Mouse (Mus musculus): Measurements from ENCODE around the gene Grin3b. TPM values are rescaled to one million over a fixed set of nuclear protein-coding genes. Genes with fewer than 3 reads are reported as not detected.

Gene Grin3b
- total RNA-seq, 2 experiments from 2014 or later: 0.19 TPM; not detected in 1

Other genes with a start within 250 kb of the Grin3b start
- 10 to 100 TPM; 53.0 to 59.0 TPM for gene Polrmt, start 224.1 kb upstream of the Grin3b start, total RNA-seq (2021)
- under 1 TPM in 1 of 2 experiments, not detected in 1; 0.13 TPM for gene Fgf22, start 215.6 kb upstream of the Grin3b start, total RNA-seq (2021)
- 10 to 100 TPM; 47.4 to 51.1 TPM for gene Rnf126, start 203.8 kb upstream of the Grin3b start, total RNA-seq (2021)
- 10 to 100 TPM; 11.0 to 28.5 TPM for gene Fstl3, start 193.4 kb upstream of the Grin3b start, total RNA-seq (2021)
- not detected for gene Prss57, start 179.8 kb upstream of the Grin3b start, total RNA-seq (2021)
- gene Palm, start 177.1 kb upstream of the Grin3b start, total RNA-seq (2021): 10 to 100 TPM; 59.4 to 62.2 TPM
- under 1 TPM; 0.60 to 0.74 TPM for gene Misp, start 149.7 kb upstream of the Grin3b start, total RNA-seq (2021)
- gene Ptbp1, start 116.3 kb upstream of the Grin3b start, total RNA-seq (2021): 100 to 1,000 TPM; 301 to 357 TPM
- 1 to 10 TPM in 1 of 2 experiments, not detected in 1; 1.1 TPM for gene Prtn3, start 96.2 kb upstream of the Grin3b start, total RNA-seq (2021)
- gene Plppr3, start 96.1 kb upstream of the Grin3b start, total RNA-seq (2021): 1 to 10 TPM; 1.4 to 2.8 TPM
- not detected for gene Elane, start 84.5 kb upstream of the Grin3b start, total RNA-seq (2021)
- gene Cfd, start 79.9 kb upstream of the Grin3b start, total RNA-seq (2021): 1,000 to 10,000 TPM; 1,757 to 2,495 TPM
- gene Med16, start 61.8 kb upstream of the Grin3b start, total RNA-seq (2021): 10 to 100 TPM; 32.7 to 40.7 TPM
- not detected for gene Gm26602, start 59.9 kb upstream of the Grin3b start, total RNA-seq (2021)
- gene Kiss1r, start 53.7 kb upstream of the Grin3b start, total RNA-seq (2021): 1 to 10 TPM; 1.0 to 2.2 TPM
- gene R3hdm4, start 49.5 kb upstream of the Grin3b start, total RNA-seq (2021): 100 to 1,000 TPM in 1 of 2 experiments, 10 to 100 TPM in 1; 92.0 to 107 TPM
- gene Arid3a, start 43.7 kb upstream of the Grin3b start, total RNA-seq (2021): 1 to 10 TPM; 3.6 to 4.3 TPM
- gene Wdr18, start 10.6 kb upstream of the Grin3b start, total RNA-seq (2021): 10 to 100 TPM; 37.2 to 40.1 TPM
- 100 to 1,000 TPM; 140 to 144 TPM for gene Tmem259, start 13.6 kb downstream of the Grin3b start, total RNA-seq (2021)
- 10 to 100 TPM; 28.5 to 49.0 TPM for gene Cnn2, start 17.9 kb downstream of the Grin3b start, total RNA-seq (2021)
- gene Abca7, start 25.8 kb downstream of the Grin3b start, total RNA-seq (2021): 10 to 100 TPM; 20.6 to 22.3 TPM
- gene Arhgap45, start 45.9 kb downstream of the Grin3b start, total RNA-seq (2021): 1 to 10 TPM; 5.5 to 7.3 TPM
- gene Polr2e, start 69.1 kb downstream of the Grin3b start, total RNA-seq (2021): 10 to 100 TPM; 86.3 to 94.3 TPM
- gene Gpx4, start 76.5 kb downstream of the Grin3b start, total RNA-seq (2021): 1,000 to 10,000 TPM; 1,091 to 1,886 TPM
- 10 to 100 TPM; 31.0 to 41.4 TPM for gene Sbno2, start 134.9 kb downstream of the Grin3b start, total RNA-seq (2021)
- 100 to 1,000 TPM; 154 to 158 TPM for gene Stk11, start 145.1 kb downstream of the Grin3b start, total RNA-seq (2021)
- 1,000 to 10,000 TPM in 1 of 2 experiments, 100 to 1,000 TPM in 1; 593 to 1,133 TPM for gene Atp5d, start 167.9 kb downstream of the Grin3b start, total RNA-seq (2021)
- 100 to 1,000 TPM; 129 to 266 TPM for gene Cbarp, start 170.1 kb downstream of the Grin3b start, total RNA-seq (2021)
- 10 to 100 TPM; 64.8 to 82.0 TPM for gene Midn, start 177.6 kb downstream of the Grin3b start, total RNA-seq (2021)
- 10 to 100 TPM; 34.7 to 46.3 TPM for gene Cirbp, start 195.3 kb downstream of the Grin3b start, total RNA-seq (2021)
- 10 to 100 TPM; 14.7 to 16.6 TPM for gene 1600002K03Rik, start 202.2 kb downstream of the Grin3b start, total RNA-seq (2021)
- gene Efna2, start 208.8 kb downstream of the Grin3b start, total RNA-seq (2021): 1 to 10 TPM; 1.3 to 2.1 TPM

Data from adrenal gland, adult 18-20 months (tissue).